Mouse (Mus musculus) heart, postnatal 0 days (tissue): Measurements from ENCODE around the gene Btbd35f20. TPM values are rescaled to one million over a fixed set of nuclear protein-coding genes. Genes with fewer than 3 reads are reported as not detected.
"Not testable (repeated sequence)": the region's sequence is repeated elsewhere in the genome, so short reads cannot be mapped to it uniquely, and the experiment has no call there.

Experiments
- ATAC-seq: fragments of 200-750 bp; cut with Nextera tagmentation; 2 replicates; pipeline ENCODE4 v1.8.0; 2017; ENCODE audit warnings: low read depth, moderate number of reproducible peaks, moderate library complexity; ENCODE audit not compliant: insufficient read depth
- DNase-seq: peaks from one replicate; pipeline ENCODE4 v3.0.0-alpha.2; 2016; ENCODE audit warnings: low spot score
- H3K27ac ChIP-seq: fragments of 300-500 bp; sonication (generic); 2 replicates; pipeline ENCODE4 v1.5.1; 2014; ENCODE audit warnings: low read depth, mild to moderate bottlenecking
- H3K27me3 ChIP-seq: fragments of 300-500 bp; sonication (generic); 2 replicates; pipeline ENCODE4 v1.6.1; 2014; ENCODE audit warnings: low read length, mixed read lengths; ENCODE audit not compliant: control insufficient read depth, insufficient read depth
- H3K36me3 ChIP-seq: fragments of 300-500 bp; sonication (generic); replicated peaks from 2 replicates; pipeline ENCODE4 v1.6.1; 2014; ENCODE audit warnings: low read length, mixed read lengths; ENCODE audit not compliant: control insufficient read depth, insufficient read depth
- H3K4me1 ChIP-seq: fragments of 300-500 bp; sonication (generic); 2 replicates; pipeline ENCODE4 v1.6.1; 2014; ENCODE audit warnings: antibody characterized with exemption; ENCODE audit not compliant: control insufficient read depth, insufficient read depth
- H3K4me2 ChIP-seq: fragments of 300-500 bp; sonication (generic); 2 replicates; pipeline ENCODE4 v1.6.1; 2014; ENCODE audit warnings: low read depth, mild to moderate bottlenecking, low read length, moderate library complexity
- H3K4me3 ChIP-seq: fragments of 300-500 bp; sonication (generic); 2 replicates; pipeline ENCODE4 v1.5.1; 2014; ENCODE audit warnings: low read depth, low read length
- H3K9ac ChIP-seq: fragments of 300-500 bp; sonication (generic); replicated peaks from 2 replicates; pipeline ENCODE4 v1.6.1; 2014; ENCODE audit warnings: low read depth, low read length, mixed read lengths
- H3K9me3 ChIP-seq: fragments of 300-500 bp; sonication (generic); replicated peaks from 2 replicates; pipeline ENCODE4 v1.6.1; 2016; ENCODE audit warnings: low read length; ENCODE audit not compliant: control insufficient read depth
- WGBS: fragments of 180-500 bp; shearing (Covaris S2); extraction: QIAGEN DNeasy Blood & Tissue Kit; methylation state at CpG from one replicate; pipeline ENCODE4 v1.1.7; 2014; 5-methylcytosine and 5-hydroxymethylcytosine counted together
- polyA plus RNA-seq: library from polyadenylated mRNA; unstranded; fragments of >200 nt; fragmentation: Nextera tagmentation; extraction: Ambion mirVana; gene quantifications from 2 replicates; pipeline ENCODE4 v1.2.1, GENCODE M21; 2015
- total RNA-seq: library from RNA; depleted of rRNA; stranded (reverse); fragments of >200 nt; gene quantifications from 2 replicates; pipeline ENCODE4 v1.2.3, GENCODE M21; 2014; ENCODE audit warnings: low replicate concordance; rRNA removed

Btbd35f20 gene
- total RNA-seq: not detected in 2 replicates
- not detected in 2 replicates for polyA plus RNA-seq

DNA sequence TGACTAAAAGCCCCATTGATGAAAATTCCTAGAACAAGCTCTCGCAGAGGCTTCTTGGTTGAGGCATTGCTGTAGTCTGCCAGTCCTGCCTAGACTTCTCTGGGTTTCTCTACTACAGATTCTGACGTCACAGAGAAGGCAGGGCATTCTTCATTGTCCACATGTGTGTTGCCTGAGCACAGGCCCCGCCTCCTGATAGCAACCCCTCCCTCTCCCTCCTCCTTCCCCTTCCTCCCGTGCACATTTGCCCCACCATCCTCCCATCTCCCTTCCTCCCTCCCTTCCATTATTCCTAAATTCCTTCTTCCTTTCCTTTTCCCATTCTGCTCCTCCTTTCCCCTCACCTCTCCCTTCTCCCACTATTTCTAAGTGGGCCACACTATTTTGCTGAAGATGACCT is at the start of gene Btbd35f20:
TSS of gene Btbd35f20 (minus strand) at position 101 of the 400 bp plus-strand sequence.
- not testable (repeated sequence) for H3K9me3 ChIP-seq, H3K27me3 ChIP-seq, H3K4me3 ChIP-seq, H3K36me3 ChIP-seq, DNase-seq, H3K9ac ChIP-seq, H3K27ac ChIP-seq, H3K4me1 ChIP-seq, ATAC-seq, H3K4me2 ChIP-seq
- no CpG with 5 or more reads among the region's 4 CpGs for WGBS

Other genes with a start within 250 kb of the Btbd35f20 start
- gene Btbd35f28, start 94.7 kb downstream of the Btbd35f20 start, total RNA-seq: not detected in 2 replicates
- gene Btbd35f28, start 94.7 kb downstream of the Btbd35f20 start, polyA plus RNA-seq: not detected in 2 replicates
- not detected in 2 replicates for gene Btbd35f17, start 79.4 kb upstream of the Btbd35f20 start, total RNA-seq
- not detected in 2 replicates for gene Btbd35f17, start 79.4 kb upstream of the Btbd35f20 start, polyA plus RNA-seq